Mouse (Mus musculus) embryonic fibroblast, embryonic 13.5 days (primary cell): ENCODE measurements around the gene Gm20388.

Experiments
- CTCF ChIP-seq: IDR thresholded peaks from 2 replicates; pipeline ENCODE4 v1.5.1; 2011; ENCODE audit warnings: mild to moderate bottlenecking, control low read depth, low read length, moderate library complexity, borderline replicate concordance; ENCODE audit not compliant: insufficient read depth
- POLR2A ChIP-seq: IDR thresholded peaks from 2 replicates; pipeline ENCODE4 v1.6.1; 2011; ENCODE audit warnings: low read depth, mild to moderate bottlenecking, control low read depth, low read length, moderate library complexity

- TF ChIP-seq POLR2A (no peak), CTCF (no peak)
These were observed 3073.5 kb downstream of the Gm20388 start for GRCm38 (mm10) chr8:122984175-122984574.
